Mouse (Mus musculus) stomach, embryonic 16.5 days (tissue): ENCODE data around the gene Zfp217. TPM values are rescaled to one million over a fixed set of nuclear protein-coding genes. Genes with fewer than 3 reads are reported as not detected.

Experiments
- ATAC-seq: fragments of 200-750 bp; cut with Nextera tagmentation; 2 replicates; pipeline ENCODE4 v1.8.0; 2017; ENCODE audit warnings: moderate number of reproducible peaks, moderate TSS enrichment; ENCODE audit not compliant: insufficient read depth, low FRiP score
- H3K27ac ChIP-seq: fragments of 300-500 bp; sonication (generic); 2 replicates; pipeline ENCODE4 v1.5.1; 2014; ENCODE audit warnings: low read length
- H3K27me3 ChIP-seq: fragments of 300-500 bp; sonication (generic); 2 replicates; pipeline ENCODE4 v1.6.1; 2014; ENCODE audit warnings: low read length, control low read depth, mixed read lengths; ENCODE audit not compliant: control insufficient read depth, insufficient read depth
- H3K36me3 ChIP-seq: fragments of 300-500 bp; sonication (generic); 2 replicates; pipeline ENCODE4 v1.6.1; 2014; ENCODE audit warnings: low read length; ENCODE audit not compliant: control insufficient read depth, insufficient read depth
- H3K4me1 ChIP-seq: fragments of 300-500 bp; sonication (generic); 2 replicates; pipeline ENCODE4 v1.6.1; 2014; ENCODE audit warnings: low read length, control low read depth, mixed read lengths; ENCODE audit not compliant: control insufficient read depth, insufficient read depth
- H3K4me2 ChIP-seq: fragments of 300-500 bp; sonication (generic); 2 replicates; pipeline ENCODE4 v1.6.1; 2014; ENCODE audit warnings: low read depth, low read length, mixed read lengths
- H3K4me3 ChIP-seq: fragments of 300-500 bp; sonication (generic); replicated peaks from 2 replicates; pipeline ENCODE4 v1.5.1; 2014; ENCODE audit warnings: mild to moderate bottlenecking, low read length
- H3K9ac ChIP-seq: fragments of 300-500 bp; sonication (generic); 2 replicates; pipeline ENCODE4 v1.6.1; 2014; ENCODE audit warnings: low read length
- H3K9me3 ChIP-seq: fragments of 300-500 bp; sonication (generic); replicated peaks from 2 replicates; pipeline ENCODE4 v1.6.1; 2016; ENCODE audit warnings: low read length, control low read depth; ENCODE audit not compliant: control insufficient read depth
- whole genome bisulfite sequencing: fragments of 180-500 bp; shearing (Covaris S2); extraction: QIAGEN DNeasy Blood & Tissue Kit; methylation state at CpG from one replicate; pipeline ENCODE4 v1.1.7; 2014; 5-methylcytosine and 5-hydroxymethylcytosine counted together
- polyA plus RNA-seq: library from polyadenylated mRNA; unstranded; fragments of >200 nt; fragmentation: Nextera tagmentation; extraction: Ambion mirVana; gene quantifications from 2 replicates; pipeline ENCODE4 v1.2.1, GENCODE M21; 2015

Zfp217 gene
- polyA plus RNA-seq, 1 experiment from 2014 or later = 3.2 TPM

DNA sequence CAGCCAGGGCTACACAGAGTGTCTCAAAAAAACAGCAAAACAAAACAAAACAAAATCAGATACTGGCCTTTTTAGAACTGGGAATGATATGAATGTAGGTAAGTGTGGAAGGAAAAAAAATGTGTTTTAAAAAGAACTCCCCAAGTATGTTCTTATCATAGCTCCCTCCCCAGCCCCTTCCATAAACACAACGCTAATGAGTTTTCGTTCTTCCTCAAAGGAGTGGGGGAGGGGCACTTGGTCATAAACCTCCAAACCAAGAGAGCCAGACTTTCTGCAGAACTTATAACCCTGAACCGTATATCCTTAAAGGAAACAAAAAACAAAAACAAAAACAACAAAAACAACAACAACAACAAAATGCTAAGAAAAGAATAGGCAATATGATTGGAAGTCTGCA lies 4.0 kb downstream of the Zfp217 start:
- Histone ChIP-seq H3K4me2 (no peak overlapping the region), H3K9ac (no peak overlapping the region), H3K36me3 (no peaks in the 10 kb centered on the region), H3K27ac (no peak overlapping the region), H3K27me3 (no peaks in the 10 kb centered on the region), H3K4me3 (no peak overlapping the region), H3K4me1 (peaks cover 15% of the 10 kb centered on the region), H3K9me3 (no peaks in the 10 kb centered on the region)
- WGBS = 12% methylated on average over 3 of the region's 3 CpGs
- ATAC-seq = no peak

DNA sequence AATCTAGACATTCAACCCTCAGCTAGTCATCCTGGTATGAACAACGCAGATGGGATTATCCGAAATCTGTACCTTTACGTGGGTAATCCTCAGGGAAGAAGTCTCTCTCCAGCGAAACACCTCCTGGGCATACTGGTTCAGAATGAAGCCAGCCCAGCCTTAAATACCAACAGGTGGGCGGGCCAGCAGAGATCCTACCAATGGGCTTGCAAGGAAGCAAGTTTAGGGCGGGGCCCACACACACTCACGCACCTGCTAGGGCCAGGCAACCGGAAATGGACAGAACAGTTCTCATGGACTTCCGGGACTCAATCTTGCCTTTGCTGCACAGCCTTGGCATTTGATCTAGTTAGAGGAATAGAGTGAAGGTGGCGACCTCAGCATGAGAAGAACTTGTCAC lies 5.4 kb downstream of the Zfp217 start:
- 90% methylated on average over 10 of the region's 10 CpGs for WGBS
- Histone ChIP-seq H3K36me3 (no peaks in the 10 kb centered on the region), H3K27ac (no peak overlapping the region; the same call in 1 of the 2 replicates), H3K4me2 (no peak overlapping the region), H3K4me3 (no peak overlapping the region), H3K4me1 (peaks cover 10% of the 10 kb centered on the region; the same call in 1 of the 2 replicates), H3K27me3 (no peaks in the 10 kb centered on the region), H3K9ac (no peak overlapping the region), H3K9me3 (no peaks in the 10 kb centered on the region)
- no peak for ATAC-seq

DNA sequence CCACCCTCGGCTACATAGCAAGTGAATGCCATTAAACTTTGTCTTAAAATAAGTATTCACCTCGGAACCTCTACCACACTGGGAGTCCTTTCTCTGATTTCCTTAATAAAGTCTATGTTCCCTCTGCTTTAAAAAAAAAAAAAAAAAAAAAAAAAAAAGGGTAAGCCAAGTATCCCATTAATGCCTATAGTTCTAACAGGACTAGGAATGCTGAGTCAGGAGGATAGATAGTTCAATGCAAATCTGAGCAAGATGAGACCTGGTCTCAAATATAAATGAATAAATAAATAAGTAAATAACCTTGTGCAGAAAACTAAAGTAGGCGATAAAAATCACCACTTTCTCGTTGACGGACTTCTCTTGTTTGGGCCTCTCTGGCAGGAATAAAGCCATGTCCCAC lies 6.4 kb downstream of the Zfp217 start:
- Histone ChIP-seq H3K4me3 (no peak overlapping the region), H3K9me3 (no peaks in the 10 kb centered on the region), H3K4me1 (0 out of 2 replicates have a peak, but pooled peaks cover 8% of the 10 kb centered on the region), H3K36me3 (no peaks in the 10 kb centered on the region), H3K9ac (no peak overlapping the region), H3K4me2 (no peak overlapping the region), H3K27me3 (no peaks in the 10 kb centered on the region), H3K27ac (no peak overlapping the region)
- 94% methylated on average over 5 of the region's 5 CpGs for WGBS
- no peak for ATAC-seq

DNA sequence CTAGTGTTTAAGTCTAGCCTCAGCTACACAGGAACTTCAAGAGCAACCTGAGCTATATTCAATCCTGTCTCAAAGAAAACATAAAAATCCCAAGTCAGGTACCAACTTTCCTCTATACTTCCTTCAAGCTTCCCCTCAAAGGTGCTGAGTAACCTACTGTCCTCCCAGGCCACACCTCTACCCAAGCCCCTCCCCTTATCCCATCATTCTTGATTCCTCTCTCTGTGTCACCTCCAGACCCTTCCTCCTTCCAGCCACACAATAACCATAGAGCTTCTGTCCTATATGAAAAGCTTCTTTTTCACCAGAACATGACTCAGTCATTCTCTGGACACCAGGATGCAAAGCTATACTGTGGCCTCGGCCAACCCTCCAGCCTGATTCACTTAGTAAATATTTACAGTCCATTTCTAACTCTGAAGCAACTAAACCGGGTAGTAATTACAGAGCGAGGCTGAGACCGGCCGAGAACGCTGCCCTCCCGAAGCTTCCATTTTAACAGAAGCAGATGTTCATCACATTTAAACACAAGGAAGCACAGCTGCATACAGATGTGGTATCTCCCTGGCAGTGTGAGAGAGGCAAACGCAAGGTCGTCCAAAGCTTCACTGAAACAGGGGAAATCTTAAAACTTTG lies 8.4 kb downstream of the Zfp217 start:
- no peak overlapping the region for H3K4me3 ChIP-seq
- no peaks in the 10 kb centered on the region for H3K36me3 ChIP-seq
- H3K4me1 ChIP-seq = peaks cover 8% of the 10 kb centered on the region; the same call in 1 of the 2 replicates
- no peak overlapping the region; the same call in 1 of the 2 replicates for H3K4me2 ChIP-seq
- ATAC-seq = peak; percentile 61; the same call in 1 of the 2 replicates
- H3K9me3 ChIP-seq = no peaks in the 10 kb centered on the region
- peak overlapping the region; percentile 42; the same call in 1 of the 2 replicates for H3K27ac ChIP-seq
- no peaks in the 10 kb centered on the region for H3K27me3 ChIP-seq
- no peak overlapping the region for H3K9ac ChIP-seq
- 17% methylated on average over 9 of the region's 9 CpGs for WGBS

DNA sequence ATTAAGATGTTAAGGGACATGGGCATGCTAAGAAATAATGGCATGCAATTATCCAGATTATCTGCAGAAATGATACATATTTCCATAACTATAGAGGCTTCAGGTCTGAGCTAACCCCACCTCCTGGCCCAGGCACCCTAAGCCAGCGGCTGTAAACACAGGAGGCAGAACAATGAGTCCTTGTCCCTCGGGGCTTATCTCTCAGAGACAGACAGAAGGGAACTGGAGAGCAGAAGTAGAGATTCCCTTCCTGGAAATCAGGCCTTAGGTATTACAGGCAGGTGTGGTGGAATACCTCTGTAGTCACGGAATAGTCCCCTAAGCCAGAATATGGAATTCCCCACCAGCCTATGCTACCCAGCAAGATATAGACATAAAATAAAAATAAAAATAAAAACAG lies 11.0 kb downstream of the Zfp217 start:
- peaks cover 20% of the 10 kb centered on the region for H3K4me1 ChIP-seq
- no peaks in the 10 kb centered on the region for H3K9me3 ChIP-seq
- no peaks in the 10 kb centered on the region for H3K27me3 ChIP-seq
- WGBS = 58% methylated on average over 3 of the region's 3 CpGs
- no peak for ATAC-seq
- no peak overlapping the region for H3K9ac ChIP-seq
- H3K36me3 ChIP-seq = no peaks in the 10 kb centered on the region
- no peak overlapping the region for H3K4me3 ChIP-seq
- no peak overlapping the region for H3K27ac ChIP-seq
- no peak overlapping the region for H3K4me2 ChIP-seq

- Histone ChIP-seq H3K27ac (no peak overlapping the region), H3K4me3 (no peak overlapping the region), H3K27me3 (no peaks in the 10 kb centered on the region), H3K9ac (no peak overlapping the region), H3K36me3 (no peaks in the 10 kb centered on the region), H3K4me2 (no peak overlapping the region), H3K4me1 (peaks cover 22% of the 10 kb centered on the region), H3K9me3 (no peaks in the 10 kb centered on the region)
- WGBS = 85% methylated on average over 6 of the region's 6 CpGs
- ATAC-seq = no peak
These were observed 12.1 kb downstream of the Zfp217 start for GRCm38 (mm10) chr2:170135820-170136219.

- no peak for ATAC-seq
- peak overlapping the region; percentile 93 for H3K27ac ChIP-seq
- H3K9me3 ChIP-seq = no peaks in the 10 kb centered on the region
- H3K4me3 ChIP-seq = peak overlapping the region; percentile 58
- peak overlapping the region; percentile 74 for H3K9ac ChIP-seq
- peaks cover 19% of the 10 kb centered on the region for H3K4me1 ChIP-seq
- peak overlapping the region; percentile 78 for H3K4me2 ChIP-seq
- H3K36me3 ChIP-seq = no peaks in the 10 kb centered on the region
- WGBS = 21% methylated on average over 12 of the region's 12 CpGs
- no peaks in the 10 kb centered on the region for H3K27me3 ChIP-seq
These were observed 13.7 kb downstream of the Zfp217 start for GRCm38 (mm10) chr2:170134026-170134690.

- no peaks in the 10 kb centered on the region for H3K27me3 ChIP-seq
- H3K36me3 ChIP-seq = no peaks in the 10 kb centered on the region
- peak overlapping the region; percentile 58 for H3K4me3 ChIP-seq
- H3K27ac ChIP-seq = peak overlapping the region; percentile 93
- H3K4me2 ChIP-seq = peak overlapping the region; percentile 78
- peaks cover 27% of the 10 kb centered on the region for H3K4me1 ChIP-seq
- 1% methylated on average over 28 of the region's 28 CpGs for WGBS
- no peaks in the 10 kb centered on the region for H3K9me3 ChIP-seq
- peak overlapping the region; percentile 74 for H3K9ac ChIP-seq
- no peak for ATAC-seq
These were observed 14.7 kb downstream of the Zfp217 start for GRCm38 (mm10) chr2:170133093-170133731.

GRCm38 (mm10) chr2:170132716-170133092 lies 15.2 kb downstream of the Zfp217 start:
- WGBS = 3% methylated on average over 3 of the region's 3 CpGs
- Histone ChIP-seq H3K9ac (peak overlapping the region; percentile 74), H3K4me1 (peaks cover 33% of the 10 kb centered on the region), H3K27ac (peak overlapping the region; percentile 93), H3K36me3 (no peaks in the 10 kb centered on the region), H3K27me3 (no peaks in the 10 kb centered on the region), H3K4me2 (peak overlapping the region; percentile 78), H3K9me3 (no peaks in the 10 kb centered on the region), H3K4me3 (peak overlapping the region; percentile 58)
- ATAC-seq = no peak
